Mouse (Mus musculus): ENCODE results near the gene Mrrf. TPM values are rescaled to one million over a fixed set of nuclear protein-coding genes. Genes with fewer than 3 reads are reported as not detected.
A peak's percentile ranks its signal among the peaks of the same experiment; 100 is the strongest.
"Not testable (repeated sequence)": the region's sequence is repeated elsewhere in the genome, so short reads cannot be mapped to it uniquely, and the experiment has no call there.

The Mrrf gene
- polyA plus RNA-seq, 1 experiment from 2014 or later = 34.2 TPM

GRCm38 (mm10) chr2:36181587-36182368 lies 45.6 kb downstream of the Mrrf start:
- H3K4me1 ChIP-seq (replicated peaks) = peaks cover 21% of the 10 kb centered on the region; the same call in 1 of the 2 replicates

GRCm38 (mm10) chr2:36183278-36183677 lies 47.1 kb downstream of the Mrrf start:
- no peak overlapping the region; the same call in 1 of the 2 replicates for H3K27ac ChIP-seq (ENCODE audit: poor library complexity, severe bottlenecking)
- no peak overlapping the region for H3K4me3 ChIP-seq
- peaks cover 18% of the 10 kb centered on the region; the same call in 1 of the 2 replicates for H3K4me1 ChIP-seq (replicated peaks)
- WGBS = 72% methylated on average over 2 of the region's 2 CpGs
- H3K9ac ChIP-seq = no peak overlapping the region; the same call in 1 of the 2 replicates
- no peaks in the 10 kb centered on the region for H3K27me3 ChIP-seq (replicated peaks)
- 0 out of 2 replicates have a peak, but pooled peaks have one; percentile 18 for ATAC-seq (ENCODE audit: insufficient number of reproducible peaks, low FRiP score)
- peaks cover 12% of the 10 kb centered on the region for H3K36me3 ChIP-seq
- H3K9me3 ChIP-seq (replicated peaks) = no peaks in the 10 kb centered on the region
- no peak overlapping the region for H3K4me2 ChIP-seq

More at GRCm38 (mm10) chr2:36181587-36182368, 45.6 kb downstream of the Mrrf start:
- H3K4me2 ChIP-seq; H3K9me3 ChIP-seq (replicated peaks); ATAC-seq (ENCODE audit: insufficient number of reproducible peaks, low FRiP score); H3K27ac ChIP-seq (ENCODE audit: poor library complexity, severe bottlenecking); H3K4me3 ChIP-seq; H3K9ac ChIP-seq; H3K27me3 ChIP-seq (replicated peaks): not testable (repeated sequence)
- H3K36me3 ChIP-seq = peaks cover 21% of the 10 kb centered on the region
- 87% methylated on average over 4 of the region's 4 CpGs for WGBS

- H3K4me1 ChIP-seq (replicated peaks) = peaks cover 18% of the 10 kb centered on the region; the same call in 1 of the 2 replicates
- no peak overlapping the region for H3K9ac ChIP-seq
- no peak overlapping the region for H3K4me2 ChIP-seq
- H3K36me3 ChIP-seq = peaks cover 7% of the 10 kb centered on the region; the same call in 1 of the 2 replicates
- WGBS = 87% methylated on average over 2 of the region's 2 CpGs
- no peaks in the 10 kb centered on the region for H3K27me3 ChIP-seq (replicated peaks)
- H3K9me3 ChIP-seq (replicated peaks) = no peaks in the 10 kb centered on the region
- no peak overlapping the region for H3K27ac ChIP-seq (ENCODE audit: poor library complexity, severe bottlenecking)
- H3K4me3 ChIP-seq = no peak overlapping the region
- no peak for ATAC-seq (ENCODE audit: insufficient number of reproducible peaks, low FRiP score)
Observed at GRCm38 (mm10) chr2:36184192-36184591, 48.0 kb downstream of the Mrrf start.

- 76% methylated on average over 6 of the region's 6 CpGs for WGBS
- H3K4me2 ChIP-seq = no peak overlapping the region
- H3K9ac ChIP-seq = no peak overlapping the region
- H3K36me3 ChIP-seq = peaks cover 7% of the 10 kb centered on the region; the same call in 1 of the 2 replicates
- peaks cover 12% of the 10 kb centered on the region; the same call in 1 of the 2 replicates for H3K4me1 ChIP-seq (replicated peaks)
- no peak overlapping the region for H3K4me3 ChIP-seq
- no peak overlapping the region for H3K27ac ChIP-seq (ENCODE audit: poor library complexity, severe bottlenecking)
- no peak for ATAC-seq (ENCODE audit: insufficient number of reproducible peaks, low FRiP score)
- no peaks in the 10 kb centered on the region for H3K9me3 ChIP-seq (replicated peaks)
- H3K27me3 ChIP-seq (replicated peaks) = no peaks in the 10 kb centered on the region
Observed at GRCm38 (mm10) chr2:36184876-36185275, 48.7 kb downstream of the Mrrf start.

GRCm38 (mm10) chr2:36189200-36189599 lies 53.0 kb downstream of the Mrrf start:
- 77% methylated on average over 6 of the region's 6 CpGs for WGBS
- not testable (repeated sequence) for H3K27me3 ChIP-seq (replicated peaks); ATAC-seq (ENCODE audit: insufficient number of reproducible peaks, low FRiP score); H3K27ac ChIP-seq (ENCODE audit: poor library complexity, severe bottlenecking); H3K4me3 ChIP-seq; H3K36me3 ChIP-seq; H3K9me3 ChIP-seq (replicated peaks); H3K4me2 ChIP-seq; H3K4me1 ChIP-seq (replicated peaks); H3K9ac ChIP-seq

- no peaks in the 10 kb centered on the region for H3K9me3 ChIP-seq (replicated peaks)
- peaks cover 3% of the 10 kb centered on the region; the same call in 1 of the 2 replicates for H3K27me3 ChIP-seq (replicated peaks)
- H3K36me3 ChIP-seq = peaks cover 4% of the 10 kb centered on the region; the same call in 1 of the 2 replicates
- H3K4me1 ChIP-seq (replicated peaks) = peaks cover 4% of the 10 kb centered on the region
- H3K27ac ChIP-seq (ENCODE audit: poor library complexity, severe bottlenecking) = no peak overlapping the region
- no peak overlapping the region for H3K4me3 ChIP-seq
- H3K9ac ChIP-seq = no peak overlapping the region
- ATAC-seq (ENCODE audit: insufficient number of reproducible peaks, low FRiP score) = no peak
- no peak overlapping the region for H3K4me2 ChIP-seq
- 61% methylated on average over 12 of the region's 12 CpGs for WGBS
Observed at GRCm38 (mm10) chr2:36191098-36191941, 55.1 kb downstream of the Mrrf start.

- peaks cover 4% of the 10 kb centered on the region; the same call in 1 of the 2 replicates for H3K36me3 ChIP-seq
- no peaks in the 10 kb centered on the region for H3K9me3 ChIP-seq (replicated peaks)
- peaks cover 25% of the 10 kb centered on the region for H3K27me3 ChIP-seq (replicated peaks)
- 41% methylated on average over 3 of the region's 3 CpGs for WGBS
- H3K9ac ChIP-seq = no peak overlapping the region
- H3K27ac ChIP-seq (ENCODE audit: poor library complexity, severe bottlenecking) = no peak overlapping the region
- ATAC-seq (ENCODE audit: insufficient number of reproducible peaks, low FRiP score) = no peak
- peaks cover 35% of the 10 kb centered on the region for H3K4me1 ChIP-seq (replicated peaks)
- no peak overlapping the region for H3K4me2 ChIP-seq
- H3K4me3 ChIP-seq = no peak overlapping the region
Observed at GRCm38 (mm10) chr2:36197021-36197420, 60.8 kb downstream of the Mrrf start.

DNA sequence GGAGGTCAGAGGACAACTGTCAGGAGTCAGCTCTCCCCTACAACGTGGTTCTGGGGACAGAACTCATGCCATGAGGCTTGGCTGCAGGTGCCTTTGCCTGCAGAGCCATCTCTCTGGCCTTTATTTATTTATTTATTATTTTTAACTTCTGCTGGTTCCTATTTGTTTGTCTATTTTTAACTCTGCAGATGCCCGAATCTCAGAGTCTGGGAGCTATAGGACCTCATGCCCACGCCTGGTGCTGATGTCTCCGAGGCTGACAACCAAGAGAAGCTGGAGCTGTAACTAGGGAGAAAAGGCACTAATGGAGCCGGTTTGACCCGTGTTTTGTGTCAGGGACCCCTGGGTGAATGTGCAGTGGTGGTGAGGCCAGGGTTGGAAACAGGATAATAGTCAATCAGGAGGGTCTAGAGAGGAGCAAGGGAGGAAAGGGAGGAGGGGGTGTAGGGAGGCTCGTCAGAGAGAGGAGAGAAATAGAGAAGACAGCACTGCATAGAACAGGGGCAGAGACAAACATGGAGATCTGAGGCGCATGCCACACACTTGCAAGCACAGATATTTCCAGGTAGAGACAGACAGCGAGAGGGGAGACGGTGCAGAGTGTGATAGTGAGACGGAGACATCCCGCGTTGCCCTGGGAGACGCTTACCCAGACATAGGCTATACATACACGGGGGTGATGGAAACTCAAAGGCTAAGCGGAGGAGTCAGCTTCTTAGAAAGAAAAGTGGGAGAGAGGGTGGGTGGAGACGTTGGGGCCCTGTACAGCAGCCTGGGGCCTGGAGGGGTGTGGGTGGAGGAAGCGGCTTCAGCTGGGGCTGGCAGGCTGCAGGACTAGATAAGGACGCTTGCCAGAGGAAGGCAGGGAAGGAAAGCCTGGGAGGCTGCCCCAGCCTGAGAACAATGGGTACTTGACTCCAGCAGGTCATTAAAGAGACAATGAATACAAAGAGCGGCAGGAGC lies 62.0 kb downstream of the Mrrf start:
- peak overlapping the region; percentile 62 for H3K27ac ChIP-seq (ENCODE audit: poor library complexity, severe bottlenecking)
- peak overlapping the region; percentile 20 for H3K4me3 ChIP-seq
- peak overlapping the region; percentile 38; the same call in 1 of the 2 replicates for H3K9ac ChIP-seq

GRCm38 (mm10) chr2:36198882-36199262 lies 62.7 kb downstream of the Mrrf start:
- peak overlapping the region; percentile 20 for H3K4me3 ChIP-seq
- peak overlapping the region; percentile 62; the same call in 1 of the 2 replicates for H3K27ac ChIP-seq (ENCODE audit: poor library complexity, severe bottlenecking)
- H3K4me2 ChIP-seq = peak overlapping the region; percentile 60
- H3K9me3 ChIP-seq (replicated peaks) = no peaks in the 10 kb centered on the region
- ATAC-seq (ENCODE audit: insufficient number of reproducible peaks, low FRiP score) = no peak
- no peaks in the 10 kb centered on the region for H3K36me3 ChIP-seq
- peaks cover 49% of the 10 kb centered on the region for H3K4me1 ChIP-seq (replicated peaks)
- H3K9ac ChIP-seq = 0 out of 2 replicates have a peak overlapping the region, but pooled peaks have one; percentile 38
- 17% methylated on average over 3 of the region's 3 CpGs for WGBS
- peaks cover 38% of the 10 kb centered on the region for H3K27me3 ChIP-seq (replicated peaks)

More for the DNA sequence above, 62.0 kb downstream of the Mrrf start:
- 11% methylated on average over 20 of the region's 20 CpGs for WGBS
- Histone ChIP-seq H3K4me1 (replicated peaks) (peaks cover 44% of the 10 kb centered on the region), H3K27me3 (replicated peaks) (peaks cover 33% of the 10 kb centered on the region), H3K4me2 (peak overlapping the region; percentile 60), H3K9me3 (replicated peaks) (no peaks in the 10 kb centered on the region), H3K36me3 (no peaks in the 10 kb centered on the region)
- ATAC-seq (ENCODE audit: insufficient number of reproducible peaks, low FRiP score) = peak; percentile 95

- no peaks in the 10 kb centered on the region for H3K36me3 ChIP-seq
- H3K4me3 ChIP-seq = no peak overlapping the region
- H3K27ac ChIP-seq (ENCODE audit: poor library complexity, severe bottlenecking) = no peak overlapping the region
- WGBS = 82% methylated on average over 2 of the region's 2 CpGs
- H3K4me2 ChIP-seq = no peak overlapping the region
- peaks cover 57% of the 10 kb centered on the region for H3K27me3 ChIP-seq (replicated peaks)
- peaks cover 51% of the 10 kb centered on the region for H3K4me1 ChIP-seq (replicated peaks)
- ATAC-seq (ENCODE audit: insufficient number of reproducible peaks, low FRiP score) = no peak
- no peaks in the 10 kb centered on the region for H3K9me3 ChIP-seq (replicated peaks)
- no peak overlapping the region for H3K9ac ChIP-seq
Observed at GRCm38 (mm10) chr2:36200813-36201212, 64.6 kb downstream of the Mrrf start.
